Mouse (Mus musculus) retina, postnatal 1 day (tissue): Measurements from ENCODE around the gene Tas2r103.

ENCODE experiments used
- DNase-seq: peaks from one replicate; pipeline ENCODE4 v3.0.0-alpha.2; 2012

Tas2r103 gene

GRCm38 (mm10) chr6:133037001-133037400 is at the start of gene Tas2r103:
Tas2r103 (minus strand) TSS chr6:133037101.
- no peak for DNase-seq

- DNase-seq, result no peak
These were observed 18.8 kb upstream of the Tas2r103 start, which contains the start of gene Tas2r140 for GRCm38 (mm10) chr6:133055716-133056115. Tas2r140 (minus strand) TSS chr6:133055816.
